Mouse (Mus musculus): Measurements from ENCODE around the gene Ldb1.

Ldb1 gene

DNA sequence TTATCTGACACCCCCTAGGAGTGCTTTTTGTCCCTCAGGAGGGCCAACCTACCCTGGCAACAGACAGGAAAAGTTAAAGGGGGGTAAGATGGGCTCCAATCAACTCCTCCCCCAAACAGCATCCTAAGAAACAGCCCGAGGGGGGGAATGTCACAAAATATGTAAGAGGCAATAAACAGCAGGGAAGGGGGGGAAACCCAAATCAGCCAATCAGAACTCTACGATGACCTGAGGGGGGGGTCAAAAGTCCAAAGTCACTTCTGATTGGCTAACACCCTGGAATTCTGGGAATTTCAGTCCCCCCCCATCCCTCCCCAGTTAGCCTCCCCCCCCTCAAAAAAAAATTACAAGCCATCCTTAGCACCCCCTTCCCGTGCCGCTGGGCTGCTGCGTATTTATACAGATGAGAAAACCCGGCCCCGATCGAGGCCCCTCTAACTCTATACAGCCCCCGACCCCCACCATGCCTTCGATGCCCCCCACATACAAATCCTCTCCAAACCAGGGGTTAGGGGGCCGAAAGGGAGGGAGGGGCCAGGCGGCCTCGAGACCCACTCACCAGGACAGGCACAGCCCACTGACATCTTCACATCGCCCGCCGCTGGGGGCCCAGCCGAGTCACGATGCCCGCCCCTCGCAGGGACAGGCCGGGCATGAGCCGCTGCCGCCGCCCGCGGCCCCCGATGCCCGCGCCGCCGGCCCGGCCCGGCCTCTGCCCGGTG lies 582 bp downstream of the Ldb1 start, which contains the start of gene Pprc1:
TSS of gene Pprc1 (plus strand) at position 616 of the 722 bp plus-strand sequence.
- peak; percentile 57 to 70 for DNase-seq

DNA sequence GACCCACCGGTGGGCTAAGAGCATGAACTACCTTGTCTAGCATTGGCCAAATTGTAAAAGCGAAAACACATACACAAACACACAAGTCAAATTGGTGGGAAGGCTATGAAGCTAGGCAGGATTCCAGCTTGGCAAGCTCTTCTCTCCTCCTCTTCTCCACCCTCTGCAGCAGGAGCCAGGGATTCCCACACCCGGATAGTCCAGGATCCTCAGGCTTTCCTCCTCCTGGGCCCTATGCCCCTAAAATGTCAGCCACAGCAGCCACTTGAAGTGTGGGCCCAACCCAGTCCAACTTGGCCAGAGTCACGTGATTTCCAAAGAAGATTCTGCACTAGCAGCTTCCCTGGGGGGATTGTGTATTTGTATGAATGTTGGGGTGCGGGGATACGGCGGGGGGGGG lies 1.6 kb downstream of the Ldb1 start:
- peak; percentile 64 to 66 for DNase-seq

DNA sequence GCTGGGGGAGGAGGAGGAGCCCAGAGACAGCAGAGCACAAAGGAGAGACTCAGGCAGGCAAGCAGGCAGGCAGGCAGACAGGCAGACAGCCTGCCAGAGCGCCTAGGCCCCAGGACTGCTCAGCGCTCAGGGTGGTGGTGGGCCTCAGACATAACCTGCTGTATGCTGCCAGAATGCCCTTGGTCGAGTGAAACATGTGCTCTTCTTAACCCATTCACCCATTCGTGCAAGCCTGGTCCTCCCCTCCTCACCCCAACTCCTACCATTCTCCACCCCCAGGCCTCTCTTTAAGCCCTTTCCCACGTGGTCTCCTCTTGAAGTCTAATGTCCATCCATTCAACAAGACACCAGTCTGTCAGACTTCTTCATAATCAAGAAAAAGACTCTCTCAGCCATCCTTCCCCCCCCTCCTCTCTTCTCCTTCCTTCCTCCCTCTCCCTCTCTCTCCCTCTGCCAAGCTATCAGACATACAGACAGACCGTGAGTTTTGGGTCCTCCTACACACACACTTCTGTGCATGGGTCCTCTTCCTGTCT lies 2.5 kb downstream of the Ldb1 start:
- peak; percentile 51 to 59 for DNase-seq

DNA sequence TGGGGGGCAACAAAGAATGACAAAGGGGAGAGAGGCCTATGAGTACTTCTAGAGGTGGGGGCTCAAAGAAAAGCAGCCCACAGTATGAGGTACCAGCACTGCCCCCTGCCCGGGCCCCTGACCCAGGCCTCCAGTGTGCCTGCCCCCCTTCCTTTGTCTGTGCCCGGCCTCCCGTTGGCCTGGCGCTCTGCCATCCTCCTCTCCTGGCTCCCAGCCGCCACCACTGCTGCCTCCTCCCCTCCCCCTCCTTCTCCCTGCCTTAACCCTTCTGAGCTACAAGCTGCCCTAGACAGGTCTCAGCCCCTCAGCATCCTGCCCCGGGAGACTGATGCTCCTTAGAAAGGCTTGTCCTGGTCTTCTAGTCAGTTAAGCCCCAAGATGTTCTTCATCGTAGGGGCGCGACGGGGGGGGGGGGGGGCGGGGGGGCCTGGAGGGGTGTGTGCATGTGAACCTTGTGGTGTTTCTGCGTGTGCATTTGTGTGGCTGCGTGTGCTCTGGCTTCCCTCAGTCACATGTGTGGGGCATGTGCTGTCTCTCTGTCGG lies 3.0 kb downstream of the Ldb1 start:
- peak; percentile 95 for DNase-seq

DNA sequence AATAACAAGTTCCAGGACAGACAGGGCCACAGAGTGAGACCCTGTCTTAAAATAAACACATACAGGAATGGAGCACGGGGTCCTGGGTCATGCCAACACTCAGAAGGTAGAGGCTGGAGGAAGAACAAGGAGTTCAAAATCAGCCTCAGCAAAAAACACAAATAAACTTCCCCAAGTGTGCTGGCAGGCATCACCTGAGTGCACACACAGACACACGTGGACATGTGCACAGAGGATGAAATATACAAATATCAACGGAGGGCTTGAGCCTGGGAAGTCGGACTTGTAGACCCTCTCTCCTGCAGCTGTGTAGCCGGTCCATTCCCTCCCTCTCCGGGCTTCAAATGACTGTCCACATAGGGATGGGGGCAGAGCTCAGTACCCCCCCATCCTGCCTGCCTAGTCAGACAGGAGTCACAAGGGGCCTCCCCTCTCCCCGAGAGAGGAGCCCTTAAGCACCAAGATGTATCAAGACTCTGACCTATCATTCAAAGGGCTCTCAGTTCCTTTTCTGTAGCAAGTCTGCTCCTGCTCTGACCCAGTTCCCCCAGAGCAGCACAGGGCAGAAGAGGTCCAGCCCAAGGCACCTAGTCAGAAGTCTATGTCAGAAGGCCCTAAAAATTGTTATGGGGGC lies 3.6 kb downstream of the Ldb1 start:
- DNase-seq: peak in 1 of 2 experiments; percentile 30

DNA sequence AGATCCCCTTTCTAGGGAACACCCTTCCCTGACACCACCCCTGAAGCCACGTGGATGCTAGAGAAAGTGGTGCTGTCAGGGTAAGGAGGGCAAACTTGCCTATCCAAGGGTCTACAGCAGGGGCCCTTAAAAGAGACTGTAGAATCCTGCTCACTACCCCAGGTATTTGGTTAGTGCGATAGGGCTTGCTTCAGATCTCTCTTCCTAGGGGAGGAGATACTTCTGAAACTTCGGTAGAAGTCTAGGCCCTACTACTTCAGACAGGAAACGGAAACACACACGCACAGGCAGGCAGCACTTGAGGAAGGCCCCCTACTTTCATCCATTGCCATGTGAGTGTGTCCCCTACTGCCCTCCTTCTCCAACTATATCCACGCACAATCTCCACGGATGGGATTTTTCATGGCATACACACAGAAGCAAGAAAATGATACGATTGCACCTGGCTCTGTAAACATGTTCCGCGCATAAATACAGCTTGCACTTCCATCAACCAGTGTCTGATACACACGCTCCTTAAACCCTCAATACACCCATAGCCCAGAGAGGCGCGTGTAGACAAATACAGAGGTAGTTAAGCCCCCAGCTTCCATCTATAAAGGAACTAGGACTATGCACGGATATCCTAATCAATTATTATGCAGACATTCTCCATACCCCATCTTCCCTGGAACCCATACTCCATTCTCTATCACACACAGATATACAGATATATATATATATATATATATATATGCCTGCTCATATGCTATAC lies 4.7 kb downstream of the Ldb1 start:
- no peak for DNase-seq

DNA sequence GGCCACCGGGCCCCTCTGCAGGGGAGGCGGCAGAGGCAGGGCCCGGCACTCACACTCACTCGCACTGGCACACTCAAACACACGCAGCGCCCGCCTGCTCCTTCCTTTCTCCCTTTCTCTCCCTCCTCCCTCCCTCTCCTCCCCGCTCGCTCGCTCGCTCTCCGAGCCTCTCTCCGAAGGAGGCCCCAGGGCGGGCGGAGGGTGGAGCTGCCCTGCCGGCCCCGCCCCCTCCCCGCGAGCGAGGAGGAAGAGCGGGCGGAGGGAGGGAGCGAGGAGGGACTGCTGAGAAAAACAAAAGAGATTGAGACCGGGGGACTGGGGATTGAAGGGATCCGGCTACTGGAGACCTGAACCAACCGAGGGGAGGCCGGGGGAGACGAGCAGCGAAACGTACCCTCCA lies 5.5 kb downstream of the Ldb1 start:
- DNase-seq: peak; percentile 93 to 97

DNA sequence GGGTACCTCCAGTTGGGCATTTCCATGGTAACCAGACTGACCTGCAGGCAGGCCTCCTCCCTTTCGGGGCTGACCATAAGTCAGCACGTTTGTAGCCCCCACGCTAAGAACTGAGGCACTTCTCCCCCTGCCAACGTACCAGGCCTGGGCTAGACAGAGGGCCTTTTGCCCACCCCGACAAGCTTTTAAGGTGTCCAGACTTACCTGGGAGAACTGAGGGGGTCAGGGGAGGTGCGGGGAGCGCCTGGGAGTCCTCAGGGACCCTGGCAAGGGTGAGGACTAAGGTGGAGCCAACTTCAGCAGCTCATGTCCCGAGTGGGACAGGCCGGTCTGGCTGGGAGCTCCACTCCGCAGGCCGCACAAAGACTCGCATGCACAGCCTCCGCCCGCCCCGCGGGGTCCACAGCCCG lies 6.2 kb downstream of the Ldb1 start:
- DNase-seq: peak in 1 of 2 experiments; percentile 49

DNA sequence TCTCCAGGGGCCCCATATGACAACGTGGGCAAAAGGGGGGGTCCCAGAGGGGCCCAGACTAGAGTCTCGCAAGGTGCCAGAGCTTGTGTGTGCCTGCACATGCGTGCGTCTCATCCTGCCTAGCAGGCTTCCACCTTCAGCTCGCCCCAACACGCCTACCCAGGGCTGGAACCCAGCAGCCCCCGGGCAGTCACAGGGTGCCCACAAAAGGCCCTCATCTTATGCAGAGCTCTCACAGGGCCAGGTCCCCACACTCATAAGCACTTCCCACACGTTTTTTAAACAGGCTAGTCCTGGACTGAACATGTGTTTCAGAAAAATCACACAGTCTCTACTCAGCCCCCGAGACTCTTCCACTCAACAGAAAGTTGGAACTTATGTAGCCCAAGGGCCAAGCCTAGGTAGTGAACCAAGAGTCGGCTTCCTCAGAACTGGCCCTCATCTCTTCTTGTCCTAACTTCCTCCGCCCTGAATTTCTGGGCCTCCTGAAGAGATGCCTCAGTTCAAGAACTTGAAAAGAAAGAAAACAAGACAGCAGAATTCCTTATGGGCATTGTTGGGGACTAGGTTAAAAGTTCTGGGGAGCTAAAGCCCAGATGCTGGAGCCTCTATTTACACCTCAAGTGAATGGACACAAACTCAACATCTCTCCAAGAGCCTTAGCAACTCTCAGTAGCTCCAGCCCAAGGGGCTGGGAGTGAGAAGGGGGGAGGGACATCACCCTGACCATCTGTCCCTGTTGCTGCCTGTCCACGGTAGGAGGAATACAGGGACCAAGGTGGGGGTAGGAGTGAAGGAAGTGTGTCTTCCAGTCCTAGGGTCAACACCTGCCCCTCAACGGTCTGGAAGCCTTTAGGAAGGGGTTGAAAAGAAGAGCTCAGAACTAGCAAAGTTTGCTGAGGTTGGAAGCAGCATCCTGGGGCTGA lies 6.8 kb downstream of the Ldb1 start:
- DNase-seq: peak; percentile 44 to 60

DNA sequence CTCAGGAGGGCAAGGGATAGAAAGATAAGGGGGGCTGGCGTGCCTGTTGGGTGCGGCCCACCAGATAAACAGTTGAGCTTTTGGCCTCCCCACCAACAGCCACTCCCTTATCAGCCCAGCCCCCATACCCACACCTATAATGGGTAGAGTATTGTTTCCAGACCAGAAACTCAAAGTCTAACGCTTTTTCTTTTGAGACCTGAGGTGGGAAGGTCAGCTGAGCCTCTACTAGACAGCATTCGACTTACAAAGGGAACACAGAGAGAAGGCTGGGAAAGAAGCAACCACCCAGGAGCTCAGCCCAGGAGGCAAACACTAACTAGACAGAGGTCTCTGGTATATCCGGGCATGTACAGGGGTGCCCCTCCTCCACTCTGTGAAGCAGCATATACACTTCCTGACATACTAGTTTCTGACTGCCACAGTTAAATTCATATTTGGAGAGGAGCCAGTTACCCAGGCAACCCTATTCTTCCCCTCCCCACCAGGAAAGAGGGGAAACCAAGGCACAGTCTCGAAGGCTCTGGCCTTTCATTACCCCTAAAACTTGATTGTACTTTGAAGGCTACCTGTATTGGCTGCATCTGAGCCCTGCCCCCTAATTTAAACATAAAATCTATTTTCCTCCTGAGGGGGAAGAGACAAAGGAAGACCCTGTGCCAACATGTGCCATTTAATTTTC lies 7.6 kb downstream of the Ldb1 start:
- DNase-seq: no peak

DNA sequence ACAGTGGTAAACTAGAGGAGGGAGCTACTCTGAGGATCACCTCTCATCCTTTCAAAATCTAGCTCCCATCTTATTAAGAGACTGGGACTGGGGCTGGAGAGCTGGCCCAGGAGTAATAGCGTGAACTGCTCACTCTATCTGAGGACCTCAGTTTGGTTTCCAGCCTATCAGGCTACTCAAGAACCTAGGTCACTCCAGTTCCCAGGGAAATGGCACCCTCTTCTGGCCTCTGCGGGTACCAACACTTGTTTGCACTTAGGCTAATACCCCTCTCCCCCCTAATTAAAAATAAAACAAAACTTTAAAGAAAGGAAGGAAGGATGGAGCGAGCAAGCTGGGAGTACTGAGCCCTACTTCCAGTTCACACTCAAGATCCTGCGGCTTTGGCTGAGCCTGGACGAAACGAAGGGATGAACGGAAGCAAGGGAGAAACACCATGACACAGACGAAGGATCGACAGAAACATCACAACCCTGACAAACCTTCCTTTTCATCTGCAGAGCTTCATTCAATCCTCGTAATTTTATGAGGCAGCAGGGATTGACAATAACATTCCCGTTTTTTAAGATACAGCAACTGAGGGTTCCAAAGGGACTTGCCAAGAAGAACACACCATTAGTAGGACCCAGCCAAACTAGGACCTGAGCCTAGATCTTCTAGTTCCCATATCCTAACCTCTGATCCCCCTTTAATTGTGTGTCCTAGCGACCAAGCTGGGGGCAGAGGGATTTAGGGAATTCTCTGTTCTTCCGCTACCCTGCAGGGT lies 8.4 kb downstream of the Ldb1 start:
- DNase-seq: peak; percentile 53 to 63

DNA sequence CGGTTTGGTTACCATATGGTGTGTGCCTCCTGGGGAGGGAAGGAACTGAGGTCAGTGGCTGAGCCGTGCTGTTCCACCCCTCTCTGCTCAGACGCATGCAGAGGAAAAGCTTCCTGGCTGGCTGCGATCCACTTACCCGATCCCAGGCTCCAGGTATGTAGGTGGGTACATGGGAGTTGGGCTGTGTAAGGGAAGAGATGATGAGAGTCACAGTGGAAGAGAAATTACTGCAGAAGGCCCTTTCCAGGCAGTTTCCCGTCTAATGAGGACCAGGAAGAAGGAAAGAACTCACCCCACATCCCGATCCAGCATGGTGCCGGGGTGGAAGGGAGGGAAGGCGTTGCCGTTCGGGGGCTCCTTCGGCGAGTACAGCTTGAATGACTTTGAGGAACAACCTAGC lies 9.0 kb downstream of the Ldb1 start:
- DNase-seq: no peak

DNA sequence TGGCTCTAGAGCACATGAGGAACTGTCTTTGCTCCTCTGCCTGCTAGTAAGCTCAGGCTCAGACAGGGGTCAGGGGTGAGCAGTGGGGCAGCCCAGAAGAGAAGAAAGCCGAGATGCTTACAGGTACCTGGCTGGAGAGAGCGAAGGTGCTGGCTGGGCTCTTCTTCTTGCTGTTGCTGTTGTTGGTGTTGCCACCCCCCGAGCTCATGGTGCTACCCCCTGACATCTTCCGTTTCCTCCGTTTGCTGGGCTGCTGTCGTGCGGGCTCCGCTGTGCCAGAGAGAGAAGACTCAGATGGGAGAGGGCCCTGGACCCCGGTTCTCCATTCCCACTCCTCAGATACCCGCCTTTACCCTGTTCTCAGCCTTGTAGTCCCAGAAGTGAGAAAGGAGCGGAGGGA lies 11.1 kb downstream of the Ldb1 start:
- no peak for DNase-seq

DNA sequence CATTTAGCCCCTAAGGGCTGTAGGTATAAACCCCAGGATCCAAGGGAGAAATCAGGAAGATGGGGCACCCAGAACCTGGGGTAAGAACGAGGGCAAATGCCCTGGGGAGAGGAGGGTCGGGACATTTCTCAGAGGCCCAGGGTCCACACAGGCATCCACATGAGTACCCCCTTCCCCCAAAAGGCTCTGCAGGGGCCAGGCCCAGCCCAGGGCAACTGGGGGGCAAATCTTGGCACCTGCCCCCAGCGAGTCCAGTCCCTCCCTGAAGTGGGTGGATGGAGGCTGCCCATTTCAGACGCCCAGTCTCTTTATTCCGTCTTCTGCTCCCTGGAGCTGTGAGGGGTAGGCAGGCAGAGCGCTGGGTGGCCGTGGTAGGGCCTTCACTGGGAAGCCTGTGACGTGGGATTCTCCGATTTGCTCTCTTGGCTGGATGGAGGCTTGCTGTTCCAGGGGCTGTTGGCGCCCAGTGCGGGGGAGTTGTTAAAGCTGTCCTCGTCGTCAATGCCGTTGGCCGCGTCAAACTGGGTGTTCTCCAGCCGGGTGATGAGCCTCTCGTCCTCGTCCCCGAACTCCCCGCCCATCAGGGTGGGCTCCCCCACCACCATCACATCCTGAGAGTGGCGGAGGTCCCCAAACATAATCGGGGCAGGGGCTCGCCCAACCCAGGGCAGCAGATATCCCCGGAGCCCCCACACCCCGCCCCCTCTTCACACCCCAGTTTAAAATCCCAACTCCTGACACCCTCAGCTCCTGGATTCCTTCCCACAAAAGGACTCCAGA lies 12.1 kb downstream of the Ldb1 start:
- no peak for DNase-seq

DNA sequence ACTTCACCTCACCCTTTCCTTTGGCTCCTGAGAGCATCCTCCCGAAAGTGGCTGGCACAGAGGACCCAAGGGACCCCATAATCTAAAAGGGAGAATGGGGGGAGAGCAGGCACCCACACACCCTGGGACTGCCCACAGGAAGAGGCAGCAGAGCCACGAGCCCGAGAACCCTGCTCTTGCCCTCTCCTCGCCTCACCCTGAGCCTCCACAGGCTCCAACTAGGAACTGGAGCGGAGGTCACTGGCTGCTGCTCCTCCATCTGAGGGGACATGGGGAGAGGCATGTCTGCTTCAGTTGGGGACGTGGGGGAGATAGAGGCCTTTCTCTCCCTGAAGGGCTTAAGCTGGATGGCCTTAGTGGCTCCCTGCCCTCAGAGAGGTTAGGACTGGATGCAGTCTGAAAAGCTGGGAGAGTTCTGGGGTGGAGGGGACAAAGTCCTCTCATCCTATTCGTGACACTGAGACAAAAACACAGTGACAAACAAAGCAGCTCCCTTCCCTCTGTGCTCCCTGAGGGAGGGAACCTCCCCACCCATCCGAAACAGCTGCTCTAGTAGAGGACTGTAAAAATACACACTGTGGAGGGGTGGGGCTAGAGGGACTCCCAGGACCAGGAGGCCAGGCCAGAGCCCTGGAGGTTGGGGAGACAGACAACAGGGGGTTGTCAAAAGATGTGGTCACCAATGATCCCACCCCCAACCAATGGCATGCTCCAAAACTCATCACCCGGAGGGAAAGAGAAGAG lies 13.2 kb downstream of the Ldb1 start:
- no peak for DNase-seq

DNA sequence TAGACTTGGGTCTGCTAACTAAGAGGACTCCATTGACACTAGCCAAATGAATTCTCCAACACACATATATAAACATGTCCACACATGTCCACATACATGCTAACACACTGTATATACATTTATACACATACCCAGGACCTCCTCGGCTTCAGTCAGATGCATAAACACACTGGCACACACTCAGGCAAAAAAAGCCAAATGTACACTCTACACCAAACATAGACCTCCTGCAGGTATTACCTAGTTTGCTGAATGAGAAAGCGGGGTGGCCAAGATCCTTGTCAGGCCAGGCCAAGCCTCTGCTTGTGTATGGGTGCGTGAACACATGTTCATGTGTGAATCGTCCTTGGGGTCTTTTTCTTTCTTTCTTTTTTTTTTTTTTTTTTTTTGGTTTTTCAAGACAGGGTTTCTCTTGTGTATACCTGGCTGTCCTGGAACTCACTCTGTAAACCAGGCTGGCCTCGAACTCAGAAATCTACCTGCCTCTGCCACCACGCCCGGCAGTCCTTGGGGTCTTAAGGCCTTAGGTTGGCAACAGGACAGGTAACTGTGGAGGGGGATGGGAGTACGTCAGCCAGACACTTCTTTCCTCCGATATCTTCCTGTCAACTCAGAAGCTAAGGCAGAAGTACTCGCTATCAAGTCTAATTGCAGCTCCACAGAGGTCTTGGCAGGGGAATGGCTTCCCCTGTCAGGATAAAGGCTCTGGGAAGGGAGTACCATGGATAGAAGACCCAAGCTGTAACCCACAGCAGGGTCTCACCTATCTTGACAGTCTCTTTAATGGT lies 14.6 kb downstream of the Ldb1 start:
- DNase-seq: no peak

DNA sequence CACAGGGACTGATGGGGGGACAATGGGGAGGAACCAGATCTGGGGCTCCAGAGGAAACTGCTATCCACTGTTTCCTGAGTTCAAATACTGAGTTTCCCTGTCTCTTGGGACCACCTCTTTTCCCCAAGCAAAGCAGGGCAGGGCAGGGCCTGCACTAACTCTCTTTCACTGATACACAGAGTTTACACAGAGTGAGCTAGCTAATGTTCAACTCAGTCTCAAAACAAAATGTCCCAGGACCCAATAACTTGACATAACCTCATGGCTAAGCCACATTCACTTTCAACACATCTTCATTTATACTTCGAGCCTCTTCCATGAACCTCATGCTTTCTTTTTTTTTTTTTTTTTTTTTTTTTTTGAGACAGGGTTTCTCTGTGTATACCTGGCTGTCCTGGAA lies 15.4 kb downstream of the Ldb1 start:
- no peak for DNase-seq

DNA sequence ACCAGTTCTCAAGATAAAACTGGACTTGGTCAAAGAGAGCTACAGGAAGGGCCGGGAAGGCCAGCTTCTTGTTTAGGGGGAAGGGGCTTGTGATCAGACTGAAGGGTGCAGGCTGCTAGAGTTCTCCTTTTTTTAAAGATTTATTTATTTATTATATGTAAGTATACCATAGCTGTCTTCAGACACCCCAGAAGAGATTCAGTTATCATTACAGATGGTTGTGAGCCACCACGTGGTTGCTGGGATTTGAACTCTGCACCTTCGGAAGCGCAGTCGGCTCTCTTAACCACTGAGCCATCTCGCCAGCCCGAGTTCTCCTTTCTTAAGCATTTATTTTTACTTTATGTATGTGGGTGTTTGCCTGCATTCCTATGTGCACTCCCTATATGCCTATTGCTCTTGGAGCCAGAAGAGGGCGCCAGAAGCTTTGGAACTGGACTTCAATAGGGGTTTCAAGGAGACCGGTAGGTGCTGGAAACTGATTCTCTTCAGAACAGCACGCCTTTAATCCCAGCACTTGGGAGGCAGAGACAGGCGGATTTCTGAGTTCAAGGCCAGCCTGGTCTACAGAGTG lies 16.2 kb downstream of the Ldb1 start:
- DNase-seq: no peak
